In the genomic region with DNA sequence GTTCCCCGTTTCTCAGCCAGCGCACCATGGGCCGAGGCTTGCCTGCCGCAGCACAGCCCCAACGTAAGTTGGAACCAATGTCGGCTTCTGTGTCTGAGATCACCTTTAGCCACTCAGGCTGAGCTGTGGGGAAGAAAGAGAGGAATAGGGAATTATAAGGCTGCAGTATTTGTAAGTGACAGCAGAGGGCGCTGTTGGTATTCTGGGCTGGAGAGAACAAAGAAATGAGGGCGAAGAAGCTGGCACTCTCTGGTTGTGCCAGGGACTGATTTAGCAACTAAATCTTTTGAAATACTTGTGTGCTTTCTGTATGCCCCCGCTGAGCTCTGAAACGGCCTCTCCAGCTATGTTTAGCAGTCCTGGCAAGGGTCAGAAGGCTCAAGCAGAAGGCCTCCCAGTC, we compare ENCODE assay signal across 9 mouse cellular contexts. TPM values are rescaled to one million over a fixed set of nuclear protein-coding genes. Genes with fewer than 3 reads are reported as not detected.
DNase-seq lines count a peak whose midpoint lies in the region; ATAC-seq and TF ChIP-seq lines count a peak whose summit lies in the region.
"Had no signal": no experiment of that assay in that cellular context is flagged by ENCODE, and none has a peak within 500 bp of the region (broad histone marks: within the 10 kb centered on the region; RNA-seq: fewer than 3 reads in every experiment).

No protein-coding gene starts in this region.

- peak; percentile 34 to 45 for DNase-seq in urinary bladder, adult 18-20 months (ENCODE audit: low spot score in 2 of 2)
- no peak for DNase-seq in urinary bladder, postnatal 4 days (ENCODE audit: low spot score in 2 of 2)
- peak; percentile 87 to 89 for DNase-seq in cerebellum, adult 18-20 months
- DNase-seq in forebrain, embryonic 14.5 days (ENCODE audit: low spot score) = peak; percentile 94
- peak; percentile 23 to 67 for DNase-seq in kidney, adult 8-10 months
- peak; percentile 70 for DNase-seq in liver, adult 2 months (ENCODE audit: extremely low read depth, low read depth, low spot score)
- DNase-seq in telencephalon, adult 2 months (ENCODE audit: low read depth, low spot score) = peak; percentile 80

- 5% methylated on average over 10 of the region's 10 CpGs for WGBS in forebrain, embryonic 14.5 days
- 6% methylated on average over 10 of the region's 10 CpGs for WGBS in liver, adult 2 months
- WGBS in neural tube, embryonic 12.5 days = 4% methylated on average over 10 of the region's 10 CpGs

- no peak for TF ChIP-seq POLR2A in liver, adult 2 months (IDR thresholded peaks at IDR 0.05; ENCODE audit: extremely low read depth, insufficient read depth, low read length)

- H3K27me3 ChIP-seq in forebrain, embryonic 14.5 days (replicated peaks; ENCODE audit: control insufficient read depth, insufficient read depth, low read length) = no peaks in the 10 kb centered on the region
- H3K27me3 ChIP-seq in liver, adult 2 months (ENCODE audit: control insufficient read depth, insufficient read depth, low read length) = no peaks in the 10 kb centered on the region; the same call in 1 of the 2 replicates
- no peaks in the 10 kb centered on the region for H3K27me3 ChIP-seq in neural tube, embryonic 12.5 days (replicated peaks)

- TF ChIP-seq CTCF in liver, adult 2 months (IDR thresholded peaks at IDR 0.05; ENCODE audit: low read depth, low read length) = peak; percentile 33; the same call in 1 of the 2 replicates

- no peak overlapping the region for H3K4me3 ChIP-seq in forebrain, embryonic 14.5 days (ENCODE audit: low read depth, low read length)
- no peak overlapping the region for H3K4me3 ChIP-seq in liver, adult 2 months (ENCODE audit: insufficient read depth, low read depth, low read length)
- no peak overlapping the region for H3K4me3 ChIP-seq in neural tube, embryonic 12.5 days

- H3K36me3 ChIP-seq in forebrain, embryonic 14.5 days (ENCODE audit: control insufficient read depth, insufficient read depth, low read length) = peaks cover 31% of the 10 kb centered on the region
- H3K36me3 ChIP-seq in liver, adult 2 months (ENCODE audit: control insufficient read depth, insufficient read depth, low read length) = no peaks in the 10 kb centered on the region
- peaks cover 40% of the 10 kb centered on the region for H3K36me3 ChIP-seq in neural tube, embryonic 12.5 days

- H3K9ac ChIP-seq in forebrain, embryonic 14.5 days (ENCODE audit: low read length) = peak overlapping the region; percentile 53
- H3K9ac ChIP-seq in liver, adult 2 months (ENCODE audit: low read depth, low read length) = no peak overlapping the region
- peak overlapping the region; percentile 43; the same call in 1 of the 2 replicates for H3K9ac ChIP-seq in neural tube, embryonic 12.5 days

- H3K27ac ChIP-seq in forebrain, embryonic 14.5 days (ENCODE audit: low read depth, low read length) = peak overlapping the region; percentile 65
- H3K27ac ChIP-seq in liver, adult 2 months (replicated peaks; ENCODE audit: insufficient read depth, low read depth, low read length) = no peak overlapping the region
- no peak overlapping the region for H3K27ac ChIP-seq in neural tube, embryonic 12.5 days

- peak; percentile 72 for ATAC-seq in forebrain, embryonic 14.5 days
- ATAC-seq in neural tube, embryonic 12.5 days (ENCODE audit: low FRiP score, low read depth) = peak; percentile 26

- H3K9me3 ChIP-seq in forebrain, embryonic 14.5 days (replicated peaks; ENCODE audit: control insufficient read depth, low read length) = no peaks in the 10 kb centered on the region
- no peaks in the 10 kb centered on the region for H3K9me3 ChIP-seq in neural tube, embryonic 12.5 days

- H3K4me1 ChIP-seq in forebrain, embryonic 14.5 days (ENCODE audit: control insufficient read depth, insufficient read depth, low read length) = peaks cover 11% of the 10 kb centered on the region
- H3K4me1 ChIP-seq in liver, adult 2 months (ENCODE audit: control insufficient read depth, insufficient read depth, low read length) = no peaks in the 10 kb centered on the region
- H3K4me1 ChIP-seq in neural tube, embryonic 12.5 days = peaks cover 21% of the 10 kb centered on the region

- H3K79me2 ChIP-seq in liver, adult 2 months (ENCODE audit: control insufficient read depth, insufficient read depth, low read length) = no peaks in the 10 kb centered on the region

- H3K4me2 ChIP-seq in forebrain, embryonic 14.5 days (ENCODE audit: low read length) = no peak overlapping the region
- H3K4me2 ChIP-seq in neural tube, embryonic 12.5 days (replicated peaks) = 0 out of 2 replicates have a peak overlapping the region, but pooled peaks have one; percentile 12

RNA-seq across cellular contexts. Expression of a gene that starts 17.2 kb away (rescaled TPM):
- 68.0 and 102 TPM in 2 replicates for polyA plus RNA-seq in forebrain, embryonic 14.5 days (2014; fragmentation: Nextera tagmentation; extraction: Ambion mirVana)
- under 0.01 and 0.07 TPM in 2 replicates for total RNA-seq in liver, adult 2 months (2014; rRNA removed)
- polyA plus RNA-seq in liver, adult 2 months (2012; rRNA removed) = 0.11 and 0.48 TPM in 2 replicates
- polyA plus RNA-seq in neural tube, embryonic 12.5 days (2016; fragmentation: Nextera tagmentation; extraction: Ambion mirVana) = 82.3 and 104 TPM in 2 replicates
- total RNA-seq: gastrocnemius, postnatal 36 days had no signal

RNA-seq across cellular contexts. Expression of a gene that starts 19.8 kb away (rescaled TPM):
- polyA plus RNA-seq in forebrain, embryonic 14.5 days (2014; fragmentation: Nextera tagmentation; extraction: Ambion mirVana) = 0.74 and 1.1 TPM in 2 replicates
- total RNA-seq in liver, adult 2 months (2014; rRNA removed) = 1.4 and 1.8 TPM in 2 replicates
- 1.0 and 1.5 TPM in 2 replicates for polyA plus RNA-seq in liver, adult 2 months (2012; rRNA removed)
- polyA plus RNA-seq in neural tube, embryonic 12.5 days (2016; fragmentation: Nextera tagmentation; extraction: Ambion mirVana) = 1.2 TPM in 2 replicates

RNA-seq across cellular contexts. Expression of a gene that starts 48.7 kb away (rescaled TPM):
- polyA plus RNA-seq in forebrain, embryonic 14.5 days (2014; fragmentation: Nextera tagmentation; extraction: Ambion mirVana) = 46.5 and 53.7 TPM in 2 replicates
- 21.4 and 21.7 TPM in 2 replicates for total RNA-seq in liver, adult 2 months (2014; rRNA removed)
- polyA plus RNA-seq in liver, adult 2 months (2012; rRNA removed) = 10.2 and 10.5 TPM in 2 replicates
- 53.8 and 54.0 TPM in 2 replicates for polyA plus RNA-seq in neural tube, embryonic 12.5 days (2016; fragmentation: Nextera tagmentation; extraction: Ambion mirVana)

Comparison
In these comparisons a context has a peak if more than half of its experiments do, and no peak if none do; other contexts are left out.
1. DNase-seq: peak in urinary bladder, adult 18-20 months (2 of 2), cerebellum, adult 18-20 months (2 of 2), forebrain, embryonic 14.5 days (single experiment), kidney, adult 8-10 months (2 of 2), liver, adult 2 months (single experiment) and telencephalon, adult 2 months (single experiment); none in urinary bladder, postnatal 4 days (0 of 2).
2. RNA of a gene that starts 17.2 kb away (polyA plus RNA-seq): 82.3 to 104 TPM in neural tube, embryonic 12.5 days and 68.0 to 102 TPM in forebrain, embryonic 14.5 days; 0.11 to 0.48 TPM in liver, adult 2 months; every median in the first group is over 10 times any median in the second.